Mouse (Mus musculus): ENCODE measurements around the gene Tbc1d2. TPM values are rescaled to one million over a fixed set of nuclear protein-coding genes. Genes with fewer than 3 reads are reported as not detected.

Gene Tbc1d2
- 3.7 and 6.8 TPM in 2 replicates for polyA plus RNA-seq (2012; rRNA removed)

DNA sequence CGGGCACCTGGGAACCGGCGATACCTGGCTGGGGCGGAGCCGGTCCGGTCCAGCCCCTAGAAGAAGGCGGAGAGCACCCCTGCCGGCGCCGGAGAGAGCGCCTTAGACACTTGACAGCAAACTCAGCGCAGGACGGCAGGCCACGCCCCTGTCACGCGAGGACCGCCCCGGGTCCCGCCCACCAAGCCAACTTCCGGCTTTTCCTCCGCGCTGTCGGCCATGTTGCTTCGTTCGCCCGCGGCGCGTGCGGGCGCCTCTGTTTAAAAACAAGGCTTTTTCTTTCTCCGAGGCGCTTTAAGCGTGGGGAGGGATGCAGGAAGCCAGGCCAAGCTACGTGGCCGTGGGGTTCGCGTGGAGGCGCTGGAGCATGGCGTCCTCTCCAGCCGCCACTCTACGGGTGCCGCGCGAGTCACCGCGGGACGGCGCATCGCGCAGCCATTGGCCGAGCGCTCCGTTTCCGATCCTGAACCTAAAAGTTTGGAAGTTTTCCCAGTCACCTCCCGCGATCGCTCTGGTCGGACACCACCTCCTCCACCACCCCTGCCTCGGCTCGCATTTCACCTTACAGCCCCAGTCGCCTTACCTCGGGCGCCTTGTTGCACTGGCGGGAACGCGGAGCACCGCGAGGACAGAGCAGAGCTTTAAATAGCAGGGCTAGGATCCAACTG, at the start of gene Tbc1d2:
Gene Tbc1d2, minus strand, starts transcription at position 124 of the 668 bp plus-strand sequence.
- Histone ChIP-seq H3K4me3 (ENCODE audit: low read depth, low read length) (peak within 1 kb of the TSS; percentile 84), H3K27me3 (ENCODE audit: control insufficient read depth, insufficient read depth, low read length) (no peaks in the 10 kb centered on the region), H3K36me3 (ENCODE audit: control insufficient read depth, insufficient read depth, low read length) (no peaks in the 10 kb centered on the region), H3K27ac (ENCODE audit: insufficient read depth, low read depth, low read length) (peak within 1 kb of the TSS; percentile 67), H3K4me1 (ENCODE audit: control insufficient read depth, insufficient read depth, insufficient read length, low read length) (peaks cover 2% of the 10 kb centered on the region)
- WGBS: under 1% methylated on average over 69 of the region's 69 CpGs
- TF ChIP-seq POLR2A (IDR thresholded peaks at IDR 0.05; ENCODE audit: low read depth, low read length) (peak; percentile 76), CTCF (IDR thresholded peaks at IDR 0.05; ENCODE audit: extremely low read depth, insufficient read length, insufficient replicate concordance, low read depth, low read length) (0 out of 2 replicates have a peak, but pooled peaks have one; percentile 11)

DNA sequence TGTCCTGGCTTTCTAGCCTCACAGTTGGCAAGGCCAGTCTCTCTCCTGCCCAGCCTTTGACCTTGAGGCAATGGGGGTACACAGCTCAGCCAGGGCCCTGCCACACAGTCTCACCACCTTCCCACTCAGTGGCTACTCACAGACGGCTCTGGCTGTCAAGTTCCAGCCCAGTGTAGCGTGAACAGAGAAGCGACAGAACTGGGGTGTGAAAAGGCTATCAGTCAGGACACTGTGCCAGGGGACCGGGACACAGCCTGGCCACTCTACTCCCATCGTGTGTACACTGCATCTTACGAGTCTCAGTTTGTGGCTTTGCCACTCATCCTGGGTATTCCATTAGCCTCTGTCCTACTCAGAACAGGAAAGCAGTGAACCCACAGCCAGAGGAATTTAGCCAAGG, 46.5 kb upstream of the Tbc1d2 start:
- Histone ChIP-seq H3K36me3 (ENCODE audit: control insufficient read depth, insufficient read depth, low read length) (no peaks in the 10 kb centered on the region), H3K27ac (ENCODE audit: insufficient read depth, low read depth, low read length) (no peak overlapping the region), H3K27me3 (ENCODE audit: control insufficient read depth, insufficient read depth, low read length) (no peaks in the 10 kb centered on the region), H3K4me3 (ENCODE audit: low read depth, low read length) (no peak overlapping the region), H3K4me1 (ENCODE audit: control insufficient read depth, insufficient read depth, insufficient read length, low read length) (no peaks in the 10 kb centered on the region)
- no peak for TF ChIP-seq POLR2A (IDR thresholded peaks at IDR 0.05; ENCODE audit: low read depth, low read length)
- no peak for TF ChIP-seq CTCF (IDR thresholded peaks at IDR 0.05; ENCODE audit: extremely low read depth, insufficient read length, insufficient replicate concordance, low read depth, low read length)
- 76% methylated on average over 6 of the region's 6 CpGs for whole genome bisulfite sequencing

DNA sequence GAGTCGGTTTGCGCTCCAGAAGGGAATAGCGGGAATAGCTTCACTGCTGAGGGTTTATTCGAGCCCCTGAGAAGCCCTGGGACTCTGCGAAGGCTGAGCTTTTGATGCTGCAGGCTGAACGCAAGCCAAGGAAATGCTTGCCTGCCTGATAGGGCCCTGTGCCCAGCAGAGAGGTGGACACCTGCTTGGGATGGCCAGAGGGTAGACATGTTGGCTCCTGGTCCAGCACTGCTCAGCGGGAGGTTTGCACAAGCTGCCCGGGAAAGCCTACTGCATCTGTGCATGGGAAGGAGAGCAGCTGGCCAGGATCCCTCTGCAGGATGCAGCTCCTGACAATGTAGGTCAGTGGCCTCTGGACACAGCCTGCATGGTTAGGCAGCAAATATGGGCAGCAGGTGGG, 40.6 kb upstream of the Tbc1d2 start:
- Histone ChIP-seq H3K36me3 (ENCODE audit: control insufficient read depth, insufficient read depth, low read length) (no peaks in the 10 kb centered on the region), H3K27me3 (ENCODE audit: control insufficient read depth, insufficient read depth, low read length) (no peaks in the 10 kb centered on the region), H3K4me3 (ENCODE audit: low read depth, low read length) (no peak overlapping the region), H3K4me1 (ENCODE audit: control insufficient read depth, insufficient read depth, insufficient read length, low read length) (no peaks in the 10 kb centered on the region), H3K27ac (ENCODE audit: insufficient read depth, low read depth, low read length) (no peak overlapping the region)
- TF ChIP-seq CTCF (IDR thresholded peaks at IDR 0.05; ENCODE audit: extremely low read depth, insufficient read length, insufficient replicate concordance, low read depth, low read length) (no peak), POLR2A (IDR thresholded peaks at IDR 0.05; ENCODE audit: low read depth, low read length) (no peak)
- 86% methylated on average over 8 of the region's 8 CpGs for WGBS

DNA sequence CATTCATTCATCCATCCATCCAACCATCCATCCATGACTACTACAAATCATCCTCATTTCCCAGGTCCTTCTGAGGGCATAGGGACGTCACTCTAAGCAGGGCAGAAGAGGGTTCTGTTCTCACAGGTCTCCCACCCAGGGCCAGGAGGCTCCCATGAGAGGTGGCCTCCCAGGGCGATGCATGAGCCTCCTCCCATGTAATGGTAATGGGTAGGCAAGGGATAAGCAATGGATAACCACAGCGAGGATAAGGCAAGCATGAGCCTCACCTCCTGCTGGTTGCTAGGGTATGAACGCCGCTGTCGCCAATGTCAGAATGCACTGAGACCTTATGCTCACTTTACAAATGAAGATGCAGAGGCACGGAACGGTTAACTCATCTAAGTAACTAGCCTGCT, 40.0 kb upstream of the Tbc1d2 start:
- Histone ChIP-seq H3K36me3 (ENCODE audit: control insufficient read depth, insufficient read depth, low read length) (no peaks in the 10 kb centered on the region), H3K4me1 (ENCODE audit: control insufficient read depth, insufficient read depth, insufficient read length, low read length) (no peaks in the 10 kb centered on the region), H3K4me3 (ENCODE audit: low read depth, low read length) (no peak overlapping the region), H3K27me3 (ENCODE audit: control insufficient read depth, insufficient read depth, low read length) (no peaks in the 10 kb centered on the region), H3K27ac (ENCODE audit: insufficient read depth, low read depth, low read length) (no peak overlapping the region)
- TF ChIP-seq POLR2A (IDR thresholded peaks at IDR 0.05; ENCODE audit: low read depth, low read length) (no peak), CTCF (IDR thresholded peaks at IDR 0.05; ENCODE audit: extremely low read depth, insufficient read length, insufficient replicate concordance, low read depth, low read length) (no peak)
- WGBS: 77% methylated on average over 8 of the region's 8 CpGs

DNA sequence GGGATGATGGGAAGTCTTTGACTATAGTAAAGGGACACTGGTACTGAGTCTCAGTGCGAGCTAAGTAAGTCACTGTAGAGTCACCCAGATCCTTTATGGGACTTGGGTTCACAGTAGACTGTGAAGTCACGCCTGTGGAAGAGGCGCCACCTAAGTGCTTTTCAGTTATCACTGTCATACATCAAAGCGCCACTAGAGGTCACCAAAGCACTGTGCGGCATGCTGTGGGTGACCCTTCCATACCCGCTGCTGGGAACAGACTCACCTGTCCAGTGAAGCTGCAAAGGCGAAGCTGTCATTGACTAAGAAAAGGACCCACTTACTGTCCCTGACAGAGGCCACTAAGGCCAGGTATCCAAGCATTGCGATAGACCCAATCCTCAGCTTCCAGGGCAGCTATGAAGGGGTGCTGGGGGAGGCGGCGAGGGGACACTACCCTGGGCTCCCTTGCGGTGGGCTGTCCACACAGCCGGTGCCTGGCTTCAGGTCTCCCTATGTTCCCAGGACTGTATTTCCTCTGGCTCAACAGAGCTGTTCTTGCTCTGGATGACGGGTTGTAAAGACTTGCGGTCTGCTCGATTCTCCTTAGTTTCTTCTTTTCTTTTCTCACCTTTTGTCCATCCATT, 39.5 kb upstream of the Tbc1d2 start:
- 43% methylated on average over 15 of the region's 15 CpGs for WGBS

DNA sequence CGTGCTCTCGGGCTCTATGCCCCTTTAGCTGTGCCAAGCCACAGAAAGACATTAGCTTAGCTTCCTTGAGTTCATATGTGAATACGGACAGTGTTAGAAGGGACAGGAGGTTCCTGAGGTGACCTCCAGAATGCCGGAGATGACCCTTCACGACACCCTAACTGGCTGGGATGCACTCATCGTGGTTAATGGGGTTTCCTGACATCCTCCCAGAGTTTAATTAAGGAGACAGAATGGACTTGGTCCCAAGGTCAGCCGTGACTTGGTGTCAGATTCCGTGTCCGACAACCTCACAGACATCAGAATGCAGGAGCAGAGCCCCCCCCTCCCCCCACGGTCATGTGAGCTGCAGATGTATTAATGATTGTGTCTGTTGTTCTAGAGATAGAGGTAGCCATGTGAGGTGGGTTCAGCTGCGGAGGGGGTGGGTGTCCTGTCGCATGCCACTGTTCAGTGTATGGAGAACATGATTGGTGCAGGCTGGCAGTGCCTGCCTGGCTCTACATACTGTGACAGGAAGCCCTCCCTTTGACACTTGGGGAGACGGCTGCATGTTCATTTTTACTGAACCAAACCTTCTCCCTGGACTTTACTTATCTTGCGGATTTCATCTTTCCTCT, 38.3 kb upstream of the Tbc1d2 start:
- TF ChIP-seq CTCF (IDR thresholded peaks at IDR 0.05; ENCODE audit: extremely low read depth, insufficient read length, insufficient replicate concordance, low read depth, low read length) (no peak), POLR2A (IDR thresholded peaks at IDR 0.05; ENCODE audit: low read depth, low read length) (no peak)
- Histone ChIP-seq H3K4me1 (ENCODE audit: control insufficient read depth, insufficient read depth, insufficient read length, low read length) (no peaks in the 10 kb centered on the region), H3K27ac (ENCODE audit: insufficient read depth, low read depth, low read length) (no peak overlapping the region), H3K27me3 (ENCODE audit: control insufficient read depth, insufficient read depth, low read length) (no peaks in the 10 kb centered on the region), H3K4me3 (ENCODE audit: low read depth, low read length) (no peak overlapping the region), H3K36me3 (ENCODE audit: control insufficient read depth, insufficient read depth, low read length) (no peaks in the 10 kb centered on the region)
- WGBS: 76% methylated on average over 14 of the region's 14 CpGs

More for the DNA sequence above, 39.5 kb upstream of the Tbc1d2 start:
- H3K27ac ChIP-seq (ENCODE audit: insufficient read depth, low read depth, low read length): no peak overlapping the region
- peak; percentile 91; the same call in 1 of the 2 replicates for TF ChIP-seq CTCF (IDR thresholded peaks at IDR 0.05; ENCODE audit: extremely low read depth, insufficient read length, insufficient replicate concordance, low read depth, low read length)
- TF ChIP-seq POLR2A (IDR thresholded peaks at IDR 0.05; ENCODE audit: low read depth, low read length): no peak
- no peak overlapping the region for H3K4me3 ChIP-seq (ENCODE audit: low read depth, low read length)
- no peaks in the 10 kb centered on the region for H3K36me3 ChIP-seq (ENCODE audit: control insufficient read depth, insufficient read depth, low read length)
- H3K27me3 ChIP-seq (ENCODE audit: control insufficient read depth, insufficient read depth, low read length): no peaks in the 10 kb centered on the region
- no peaks in the 10 kb centered on the region for H3K4me1 ChIP-seq (ENCODE audit: control insufficient read depth, insufficient read depth, insufficient read length, low read length)

DNA sequence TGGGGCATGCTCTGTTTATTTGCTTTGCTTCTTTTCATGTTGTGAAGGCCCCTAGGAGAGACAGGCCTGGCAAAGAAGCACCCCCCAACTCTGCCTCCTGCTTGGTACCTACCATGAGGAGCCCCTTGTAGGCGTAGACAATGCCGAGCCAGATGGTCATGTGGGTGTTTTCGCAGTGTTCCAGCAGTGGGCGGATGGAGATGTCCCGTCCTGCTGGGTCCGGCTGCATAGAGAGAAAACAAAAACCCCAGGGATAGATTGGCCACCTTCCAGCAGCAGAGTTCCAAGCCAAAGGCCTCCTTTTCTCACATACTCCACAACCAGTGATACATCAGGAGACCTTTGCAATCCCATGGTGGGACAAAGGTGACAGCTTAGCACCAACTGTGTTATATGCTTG, 34.2 kb upstream of the Tbc1d2 start:
- Histone ChIP-seq H3K27me3 (ENCODE audit: control insufficient read depth, insufficient read depth, low read length) (no peaks in the 10 kb centered on the region), H3K27ac (ENCODE audit: insufficient read depth, low read depth, low read length) (no peak overlapping the region), H3K4me1 (ENCODE audit: control insufficient read depth, insufficient read depth, insufficient read length, low read length) (no peaks in the 10 kb centered on the region), H3K36me3 (ENCODE audit: control insufficient read depth, insufficient read depth, low read length) (no peaks in the 10 kb centered on the region), H3K4me3 (ENCODE audit: low read depth, low read length) (no peak overlapping the region)
- TF ChIP-seq CTCF (IDR thresholded peaks at IDR 0.05; ENCODE audit: extremely low read depth, insufficient read length, insufficient replicate concordance, low read depth, low read length) (no peak), POLR2A (IDR thresholded peaks at IDR 0.05; ENCODE audit: low read depth, low read length) (no peak)
- WGBS: 60% methylated on average over 6 of the region's 6 CpGs
